Mouse (Mus musculus) brown adipose tissue, adult 24 weeks (tissue): ENCODE data around the gene 1700069L16Rik. TPM values are rescaled to one million over a fixed set of nuclear protein-coding genes. Genes with fewer than 3 reads are reported as not detected.
A peak's percentile ranks its signal among the peaks of the same experiment; 100 is the strongest.

ENCODE experiments used
- H3K27ac ChIP-seq: fragments of 200-500 bp; replicated peaks from 2 replicates; pipeline ENCODE4 v1.5.1; 2012; ENCODE audit warnings: low read depth, mild to moderate bottlenecking, low read length
- H3K4me1 ChIP-seq: fragments of 200-500 bp; 2 replicates; pipeline ENCODE4 v1.6.1; 2012; ENCODE audit warnings: low read length, mixed read lengths; ENCODE audit not compliant: control insufficient read depth, insufficient read depth, insufficient read length
- H3K4me3 ChIP-seq: fragments of 200-500 bp; 2 replicates; pipeline ENCODE4 v1.5.1; 2012; ENCODE audit warnings: low read depth, mild to moderate bottlenecking, low read length, moderate library complexity; ENCODE audit not compliant: insufficient read depth
- polyA plus RNA-seq: library from polyadenylated mRNA; stranded (reverse); fragments of >200 nt; gene quantifications from 2 replicates; pipeline ENCODE4 v1.2.4, GENCODE M21; 2012; ENCODE audit not compliant: missing spikeins, insufficient read depth, insufficient read length

The 1700069L16Rik gene
- polyA plus RNA-seq, 1 experiment: not detected

DNA sequence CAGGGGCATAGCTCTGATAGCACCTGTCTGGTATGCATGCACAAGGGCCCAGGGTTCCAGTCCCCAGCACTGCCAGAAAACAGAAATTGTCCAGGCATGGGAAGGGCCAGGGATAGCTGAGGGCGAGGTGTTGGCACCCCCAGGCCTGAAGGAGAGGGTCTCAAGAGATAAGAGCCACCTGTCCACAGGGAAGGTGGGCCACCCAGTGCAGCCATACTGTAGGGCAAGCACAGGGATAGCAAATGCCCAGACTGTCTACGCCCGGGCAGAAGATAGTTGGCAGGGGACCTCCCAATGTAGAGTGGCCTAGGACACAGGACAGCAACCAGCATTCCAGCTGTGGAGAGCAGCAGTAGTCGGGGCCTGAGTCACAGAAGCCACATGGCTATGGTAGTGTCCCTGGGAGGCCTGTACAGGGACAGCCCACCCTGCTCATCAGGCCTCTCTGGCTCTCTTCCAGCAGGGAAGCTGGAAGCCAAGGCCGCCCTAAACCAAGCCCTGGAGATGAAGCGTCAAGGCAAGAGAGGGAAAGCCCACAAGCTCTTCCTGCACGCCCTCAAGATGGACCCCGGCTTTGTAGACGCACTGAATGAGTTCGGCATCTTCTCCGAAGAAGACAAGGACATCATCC is 13.2 kb upstream of the 1700069L16Rik start:
- no peak overlapping the region for H3K4me3 ChIP-seq
- no peak overlapping the region for H3K27ac ChIP-seq
- peaks cover 6% of the 10 kb centered on the region; the same call in 1 of the 2 replicates for H3K4me1 ChIP-seq

DNA sequence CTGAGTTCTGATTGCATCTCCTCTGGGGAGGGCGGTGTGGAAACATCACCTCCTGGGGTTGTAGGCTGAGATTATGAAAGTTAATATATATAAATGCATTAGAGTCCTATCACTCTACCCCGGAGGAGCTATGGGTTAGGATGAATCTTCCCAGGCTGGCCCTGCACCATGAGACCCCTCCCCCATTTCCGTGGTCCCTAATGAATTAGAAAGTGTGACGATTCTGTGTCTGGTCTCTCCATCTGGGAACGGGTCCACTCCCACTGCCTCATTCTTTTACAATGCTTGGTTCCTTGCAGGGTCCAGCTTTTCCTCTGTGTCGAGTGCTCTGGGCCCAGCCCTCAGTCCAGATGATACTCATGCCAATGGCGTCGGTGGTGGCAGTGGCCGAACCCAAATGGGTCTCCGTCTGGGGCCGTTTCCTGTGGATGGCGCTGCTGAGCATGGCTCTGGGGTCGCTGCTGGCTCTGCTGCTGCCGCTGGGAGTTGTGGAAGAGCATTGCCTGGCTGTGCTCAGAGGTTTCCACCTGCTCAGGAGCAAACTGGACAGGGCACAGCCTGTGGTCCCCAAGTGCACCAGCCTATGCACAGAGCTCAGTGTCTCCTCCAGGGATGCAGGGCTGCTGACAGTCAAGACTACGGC is 12.1 kb upstream of the 1700069L16Rik start:
- Histone ChIP-seq H3K4me1 (peaks cover 6% of the 10 kb centered on the region; the same call in 1 of the 2 replicates), H3K27ac (no peak overlapping the region), H3K4me3 (peak overlapping the region; percentile 86)

- H3K4me1 ChIP-seq: peaks cover 6% of the 10 kb centered on the region; the same call in 1 of the 2 replicates
- peak overlapping the region; percentile 86 for H3K4me3 ChIP-seq
- peak overlapping the region; percentile 78; the same call in 1 of the 2 replicates for H3K27ac ChIP-seq
These were observed 11.5 kb upstream of the 1700069L16Rik start for GRCm38 (mm10) chr5:113736113-113736502.

DNA sequence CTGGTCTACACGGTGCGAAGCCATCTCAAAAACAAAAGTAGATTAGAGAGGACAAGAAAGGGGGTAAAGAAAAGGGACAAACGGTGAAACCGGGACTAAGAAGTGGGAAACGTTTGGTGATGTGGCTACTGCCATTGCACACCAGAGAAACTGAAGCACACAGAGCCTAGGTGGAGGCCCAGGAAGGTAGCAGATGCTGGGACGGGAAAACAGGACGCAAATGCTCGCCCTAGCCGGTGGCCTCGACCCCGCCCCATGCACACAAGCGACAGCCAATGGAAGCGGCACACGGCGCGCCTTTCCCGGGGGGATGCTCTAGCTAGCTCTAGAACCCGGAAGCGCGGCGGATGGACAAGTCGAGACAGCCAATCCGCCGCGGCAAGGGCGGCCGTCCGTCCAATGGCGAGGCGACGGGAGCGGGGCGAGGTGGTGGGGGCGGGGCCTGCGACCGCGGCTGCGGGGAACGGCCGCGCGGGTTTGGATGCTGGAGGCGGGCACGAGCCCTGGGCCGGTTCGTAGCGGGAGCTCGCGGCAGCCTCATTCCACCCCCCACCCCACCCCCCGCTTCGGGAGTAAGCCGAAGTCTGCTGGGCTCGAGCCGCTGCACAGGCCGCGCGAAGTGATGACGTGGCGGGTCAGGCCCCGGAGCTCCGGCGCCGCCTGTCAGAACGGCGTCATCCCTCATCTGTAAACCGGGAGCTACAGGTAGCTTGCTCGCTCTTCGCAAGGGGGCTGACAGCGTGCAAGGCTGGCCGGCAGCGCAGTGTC is 11.0 kb upstream of the 1700069L16Rik start, which contains the start of gene Ficd:
TSS of gene Ficd (plus strand) at position 459 of the 768 bp plus-strand sequence.
- peaks cover 6% of the 10 kb centered on the region; the same call in 1 of the 2 replicates for H3K4me1 ChIP-seq
- H3K4me3 ChIP-seq: peak within 1 kb of the TSS; percentile 86
- H3K27ac ChIP-seq: peak within 1 kb of the TSS; percentile 78

DNA sequence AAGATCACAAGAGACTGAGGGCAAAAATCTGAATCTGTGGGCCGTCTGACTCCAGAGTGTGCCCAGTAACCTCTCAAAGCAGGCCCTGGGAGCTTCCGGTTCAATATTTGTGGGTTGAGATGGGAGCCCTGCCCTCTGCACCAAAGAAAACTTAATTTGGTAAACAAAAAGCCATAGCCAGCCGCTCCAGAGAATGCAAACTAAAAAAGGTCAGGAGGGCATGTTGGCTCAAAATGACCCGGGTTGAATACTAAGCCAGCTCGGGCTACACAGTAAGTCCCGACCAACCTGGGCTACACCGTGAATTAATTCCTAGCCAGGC is 10.4 kb upstream of the 1700069L16Rik start:
- Histone ChIP-seq H3K27ac (peak overlapping the region; percentile 70; the same call in 1 of the 2 replicates), H3K4me3 (peak overlapping the region; percentile 64), H3K4me1 (peaks cover 6% of the 10 kb centered on the region; the same call in 1 of the 2 replicates)

- H3K27ac ChIP-seq: no peak overlapping the region
- H3K4me3 ChIP-seq: no peak overlapping the region
- peaks cover 6% of the 10 kb centered on the region; the same call in 1 of the 2 replicates for H3K4me1 ChIP-seq
These were observed 9.8 kb upstream of the 1700069L16Rik start for GRCm38 (mm10) chr5:113734376-113734775.

- Histone ChIP-seq H3K4me3 (no peak overlapping the region), H3K27ac (no peak overlapping the region), H3K4me1 (peaks cover 6% of the 10 kb centered on the region; the same call in 1 of the 2 replicates)
These were observed 7.6 kb upstream of the 1700069L16Rik start for GRCm38 (mm10) chr5:113732182-113732581.

DNA sequence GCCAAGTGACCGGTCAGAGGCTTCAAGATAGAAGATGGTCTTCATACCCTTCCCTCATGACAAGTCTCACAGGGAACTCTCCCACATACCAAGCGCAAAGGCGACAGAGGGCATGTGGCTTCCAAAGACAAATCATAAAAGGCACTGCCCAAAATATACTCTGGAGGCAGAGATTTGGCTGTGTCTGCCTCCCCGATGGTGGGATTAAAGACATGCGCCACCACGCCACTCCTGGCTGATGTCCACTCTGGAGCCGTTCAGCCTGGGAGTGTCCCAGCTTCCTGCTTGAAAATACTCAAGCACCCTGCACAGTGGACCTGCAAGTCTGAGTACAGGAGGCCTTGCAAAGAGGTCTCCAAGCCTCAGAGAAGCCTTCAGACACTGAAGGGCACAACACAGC is 6.6 kb upstream of the 1700069L16Rik start:
- Histone ChIP-seq H3K27ac (no peak overlapping the region), H3K4me3 (no peak overlapping the region), H3K4me1 (0 out of 2 replicates have a peak, but pooled peaks cover under 1% of the 10 kb centered on the region)

DNA sequence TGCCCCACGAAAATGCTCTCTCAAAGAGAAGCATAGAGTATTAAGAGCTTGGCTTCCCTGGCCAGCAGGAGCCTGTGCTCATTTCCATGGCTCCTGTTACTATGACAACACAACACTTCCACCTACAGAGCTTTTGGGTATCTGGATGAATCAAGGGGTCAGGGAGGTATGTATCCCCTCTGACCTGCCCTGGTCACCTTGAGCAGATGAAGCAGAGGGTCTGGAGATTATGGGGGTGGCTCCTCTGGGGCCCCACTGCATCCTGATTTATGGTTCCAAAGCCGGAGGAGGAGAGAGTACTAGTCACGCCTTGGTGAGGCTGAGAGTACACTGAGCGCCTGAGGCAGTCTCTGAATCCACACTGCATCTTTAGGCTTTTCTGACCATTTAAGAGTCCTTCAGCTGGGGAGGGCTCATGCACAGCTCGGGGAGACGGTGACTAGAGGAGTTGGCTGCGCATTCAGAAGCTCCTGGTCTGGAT is 6.1 kb upstream of the 1700069L16Rik start:
- Histone ChIP-seq H3K27ac (no peak overlapping the region), H3K4me1 (no peaks in the 10 kb centered on the region), H3K4me3 (no peak overlapping the region)

DNA sequence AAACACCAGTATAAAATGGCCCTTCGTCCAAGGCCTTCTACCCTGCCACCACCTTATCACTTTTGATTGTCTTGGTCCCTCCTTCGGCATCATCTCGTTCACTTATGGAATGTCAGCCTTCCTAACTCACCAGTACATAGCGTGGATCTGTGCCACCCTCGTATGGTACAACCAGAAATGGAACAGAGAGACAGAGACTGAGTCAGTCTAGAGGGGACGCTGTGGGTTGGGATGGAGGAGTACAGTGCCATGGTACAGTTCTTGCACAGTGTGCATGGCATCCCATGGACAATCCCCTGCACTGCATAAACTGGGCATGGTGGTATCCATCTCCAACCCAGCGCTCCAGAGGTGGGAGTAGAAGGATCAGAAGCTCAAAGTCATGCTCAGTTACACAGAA is 4.1 kb upstream of the 1700069L16Rik start:
- no peak overlapping the region for H3K27ac ChIP-seq
- no peak overlapping the region for H3K4me3 ChIP-seq
- no peaks in the 10 kb centered on the region for H3K4me1 ChIP-seq

DNA sequence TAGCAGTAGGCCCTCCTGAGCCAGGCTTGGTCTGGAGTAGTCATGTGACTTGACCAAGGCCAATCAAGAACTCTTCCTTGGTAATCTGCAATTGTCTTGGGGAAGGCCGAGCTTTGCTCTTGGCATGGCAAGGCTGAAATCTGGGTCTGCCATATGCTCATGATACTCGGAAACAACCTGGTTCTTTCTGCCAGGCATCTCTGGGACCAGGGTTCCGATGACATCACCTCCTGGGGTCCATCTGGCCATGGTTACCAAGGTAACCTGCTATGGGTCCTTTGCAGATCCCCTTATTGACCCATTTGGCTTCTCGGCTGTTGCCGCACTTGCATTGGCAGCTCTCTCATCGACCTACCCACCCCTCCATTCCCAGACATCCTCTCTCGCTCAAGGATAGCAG is 3.4 kb upstream of the 1700069L16Rik start:
- Histone ChIP-seq H3K4me1 (no peaks in the 10 kb centered on the region), H3K27ac (no peak overlapping the region), H3K4me3 (no peak overlapping the region)

DNA sequence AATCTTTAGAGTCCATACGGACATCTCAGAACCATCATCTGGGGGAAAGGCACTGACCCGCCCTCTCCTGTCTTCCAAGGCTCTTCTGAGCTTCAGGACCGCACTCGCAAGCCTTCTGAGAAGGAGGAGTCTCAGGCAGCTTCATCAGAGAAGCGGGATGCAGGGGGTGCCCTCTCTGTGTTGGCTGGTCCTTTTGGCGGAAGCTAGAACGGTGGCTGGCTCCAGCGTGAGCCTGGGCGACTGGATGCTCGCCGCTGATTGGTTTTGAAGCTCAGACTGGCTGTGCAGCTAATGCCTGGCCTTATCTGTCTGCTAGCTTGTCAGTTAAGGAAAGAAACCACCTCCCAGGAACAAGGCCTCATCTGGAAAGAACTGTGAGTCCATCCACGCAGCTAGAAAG is 2.7 kb upstream of the 1700069L16Rik start:
- Histone ChIP-seq H3K4me1 (no peaks in the 10 kb centered on the region), H3K27ac (no peak overlapping the region), H3K4me3 (no peak overlapping the region)

DNA sequence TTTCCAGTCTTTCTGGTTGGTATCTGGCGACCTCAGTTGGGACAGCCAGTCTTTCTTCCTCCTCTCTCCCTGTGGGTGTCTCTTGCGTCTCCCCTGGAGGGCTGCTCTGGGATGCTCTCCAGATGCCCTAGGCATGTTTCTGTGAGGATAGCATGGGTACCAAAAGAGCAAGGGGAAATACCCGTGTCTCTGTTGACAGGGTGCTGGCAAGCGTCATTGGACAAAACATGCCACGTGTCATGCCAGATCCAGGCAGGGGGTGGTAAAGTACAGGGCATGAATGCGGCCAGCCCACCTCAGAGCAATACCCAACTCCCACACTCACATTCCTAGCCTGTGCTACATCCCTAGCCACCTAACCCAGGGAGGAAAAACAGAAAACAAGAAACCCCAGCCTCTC is 2.0 kb upstream of the 1700069L16Rik start:
- H3K4me1 ChIP-seq: no peaks in the 10 kb centered on the region
- no peak overlapping the region for H3K27ac ChIP-seq
- no peak overlapping the region for H3K4me3 ChIP-seq

GRCm38 (mm10) chr5:113725417-113725816 is 845 bp upstream of the 1700069L16Rik start:
- H3K4me3 ChIP-seq: no peak overlapping the region
- H3K4me1 ChIP-seq: no peaks in the 10 kb centered on the region
- H3K27ac ChIP-seq: no peak overlapping the region

GRCm38 (mm10) chr5:113723567-113724237 is 870 bp downstream of the 1700069L16Rik start:
- Histone ChIP-seq H3K4me1 (no peaks in the 10 kb centered on the region), H3K27ac (no peak overlapping the region), H3K4me3 (no peak overlapping the region)
